Mouse (Mus musculus): ENCODE data around the gene Olfr548-ps1. TPM values are rescaled to one million over a fixed set of nuclear protein-coding genes. Genes with fewer than 3 reads are reported as not detected.
A peak's percentile ranks its signal among the peaks of the same experiment; 100 is the strongest.

Olfr548-ps1 gene
- polyA plus RNA-seq, 1 experiment from 2014 or later = not detected

DNA sequence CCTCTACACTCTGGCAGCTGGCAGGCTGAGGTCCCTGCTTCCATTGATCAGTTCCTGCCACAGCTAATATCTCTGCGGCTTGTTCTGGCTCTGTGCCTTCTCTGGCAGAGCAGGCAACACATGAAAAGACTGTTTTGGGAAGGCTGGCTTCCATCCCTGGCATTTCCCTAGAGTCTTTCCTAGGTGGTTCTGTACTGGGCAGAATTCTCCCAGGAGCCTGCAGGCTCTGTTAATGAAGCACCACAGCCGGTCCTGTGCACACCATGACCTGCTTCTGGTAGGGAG lies 23.7 kb upstream of the Olfr548-ps1 start:
- Histone ChIP-seq H3K4me1 (replicated peaks) (peaks cover 12% of the 10 kb centered on the region; the same call in 1 of the 2 replicates), H3K9me3 (no peaks in the 10 kb centered on the region), H3K36me3 (no peaks in the 10 kb centered on the region), H3K4me2 (no peak overlapping the region), H3K27me3 (peaks cover 16% of the 10 kb centered on the region), H3K27ac (no peak overlapping the region; the same call in 1 of the 2 replicates), H3K9ac (no peak overlapping the region), H3K4me3 (no peak overlapping the region)
- no peak for ATAC-seq (ENCODE audit: low FRiP score)
- whole genome bisulfite sequencing = 73% methylated on average over 2 of the region's 2 CpGs

DNA sequence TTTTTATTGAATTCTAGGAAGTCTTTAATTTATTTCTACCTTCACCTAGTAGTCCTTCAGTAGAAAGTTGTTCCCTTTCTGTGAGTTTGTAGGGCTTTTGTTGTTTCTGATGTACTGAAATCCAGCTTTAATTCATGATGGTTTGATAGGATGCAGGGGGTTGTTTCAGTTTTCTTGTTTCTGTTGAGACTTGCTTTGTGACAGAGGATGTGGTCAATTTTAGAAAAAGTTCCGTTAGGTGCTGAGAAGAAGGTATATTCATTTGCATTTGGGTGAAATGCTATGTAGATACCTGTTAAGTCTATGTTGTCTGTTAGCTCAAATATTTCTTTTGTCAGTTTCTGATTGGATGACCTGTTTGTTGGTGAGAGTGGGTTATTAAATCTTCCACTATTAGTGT lies 11.6 kb upstream of the Olfr548-ps1 start:
- ATAC-seq (ENCODE audit: low FRiP score) = no peak
- Histone ChIP-seq H3K4me2 (no peak overlapping the region), H3K9me3 (no peaks in the 10 kb centered on the region), H3K4me1 (replicated peaks) (no peaks in the 10 kb centered on the region), H3K4me3 (no peak overlapping the region), H3K27ac (no peak overlapping the region), H3K9ac (no peak overlapping the region), H3K27me3 (no peaks in the 10 kb centered on the region), H3K36me3 (no peaks in the 10 kb centered on the region)
- 86% methylated on average over 1 of the region's 1 CpGs for WGBS

DNA sequence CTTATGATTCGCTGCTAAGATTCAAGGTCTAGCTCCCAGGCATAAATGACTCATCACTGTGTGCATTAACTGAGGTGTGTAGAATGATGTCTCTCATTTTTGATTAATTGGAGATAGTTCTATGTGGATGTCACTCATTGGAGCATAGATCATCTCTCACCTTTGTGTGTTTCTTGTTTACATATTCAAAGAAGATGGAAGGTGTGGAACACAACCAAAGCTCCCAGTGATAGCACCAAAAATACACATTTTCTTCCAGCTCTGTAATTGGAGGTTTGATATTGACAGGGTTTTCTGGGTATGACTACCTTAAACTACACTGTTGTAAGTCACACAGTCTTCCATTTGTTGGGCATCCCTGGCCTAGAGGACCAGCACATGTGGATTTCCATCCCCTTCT lies 6.2 kb upstream of the Olfr548-ps1 start, which contains the start of gene Olfr547:
TSS of gene Olfr547 (plus strand) at position 301 of the 400 bp plus-strand sequence.
- no peak for ATAC-seq (ENCODE audit: low FRiP score)
- Histone ChIP-seq H3K4me3 (no peak within 1 kb of the TSS), H3K27ac (no peak within 1 kb of the TSS), H3K4me2 (no peak within 1 kb of the TSS), H3K4me1 (replicated peaks) (no peaks in the 10 kb centered on the region), H3K27me3 (no peaks in the 10 kb centered on the region), H3K9ac (no peak within 1 kb of the TSS), H3K36me3 (no peaks in the 10 kb centered on the region), H3K9me3 (no peaks in the 10 kb centered on the region)
- 85% methylated on average over 1 of the region's 1 CpGs for WGBS

DNA sequence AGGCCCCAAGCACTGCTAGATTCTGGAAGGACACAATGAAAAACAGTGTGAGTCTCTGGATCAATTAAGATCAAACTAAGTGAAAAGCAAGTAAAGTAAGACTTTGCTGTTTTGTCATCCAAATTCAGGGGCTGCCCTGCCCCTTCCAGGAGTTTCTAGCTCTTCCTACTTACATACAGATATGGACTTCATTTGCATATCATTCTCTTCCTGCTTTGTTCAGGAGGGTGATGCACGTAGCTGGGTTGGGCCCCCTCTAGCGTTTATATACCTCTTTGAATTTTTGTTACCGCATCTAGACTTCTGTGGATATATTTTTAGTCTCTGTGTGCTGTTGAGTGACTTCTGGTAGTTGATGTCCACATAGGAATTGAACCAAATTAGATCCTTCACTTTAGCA lies 555 bp downstream of the Olfr548-ps1 start:
- no peak for ATAC-seq (ENCODE audit: low FRiP score)
- Histone ChIP-seq H3K36me3 (no peaks in the 10 kb centered on the region), H3K9ac (no peak overlapping the region), H3K4me3 (no peak overlapping the region), H3K27ac (no peak overlapping the region), H3K4me2 (no peak overlapping the region), H3K4me1 (replicated peaks) (no peaks in the 10 kb centered on the region), H3K9me3 (no peaks in the 10 kb centered on the region), H3K27me3 (no peaks in the 10 kb centered on the region)
- WGBS = 66% methylated on average over 3 of the region's 3 CpGs

DNA sequence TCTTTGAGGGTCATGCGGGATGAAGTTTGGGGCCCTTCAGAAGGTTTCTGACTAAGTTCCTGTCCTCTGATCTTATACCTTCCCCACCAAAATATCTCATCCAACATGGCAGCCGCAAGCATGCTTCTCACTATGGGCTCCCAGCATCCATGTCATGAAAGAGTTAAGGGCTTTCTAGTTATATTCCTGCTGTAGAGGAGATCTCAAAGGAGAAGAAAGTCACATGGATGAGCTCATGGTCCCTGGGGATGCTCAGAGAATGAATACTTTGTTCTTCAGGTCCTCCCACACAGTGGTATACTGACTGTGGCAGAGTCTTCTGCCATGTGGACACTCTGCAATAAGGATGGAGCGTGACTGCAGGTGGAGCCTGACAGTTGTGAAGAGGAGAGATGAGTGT lies 8.9 kb downstream of the Olfr548-ps1 start, which contains the start of gene Olfr549:
TSS of gene Olfr549 (plus strand) at position 301 of the 400 bp plus-strand sequence.
- Histone ChIP-seq H3K9ac (no peak within 1 kb of the TSS), H3K36me3 (no peaks in the 10 kb centered on the region), H3K4me2 (no peak within 1 kb of the TSS), H3K27ac (no peak within 1 kb of the TSS), H3K27me3 (no peaks in the 10 kb centered on the region), H3K4me1 (replicated peaks) (no peaks in the 10 kb centered on the region), H3K9me3 (no peaks in the 10 kb centered on the region), H3K4me3 (no peak within 1 kb of the TSS)
- ATAC-seq (ENCODE audit: low FRiP score) = no peak
- 95% methylated on average over 3 of the region's 3 CpGs for WGBS

DNA sequence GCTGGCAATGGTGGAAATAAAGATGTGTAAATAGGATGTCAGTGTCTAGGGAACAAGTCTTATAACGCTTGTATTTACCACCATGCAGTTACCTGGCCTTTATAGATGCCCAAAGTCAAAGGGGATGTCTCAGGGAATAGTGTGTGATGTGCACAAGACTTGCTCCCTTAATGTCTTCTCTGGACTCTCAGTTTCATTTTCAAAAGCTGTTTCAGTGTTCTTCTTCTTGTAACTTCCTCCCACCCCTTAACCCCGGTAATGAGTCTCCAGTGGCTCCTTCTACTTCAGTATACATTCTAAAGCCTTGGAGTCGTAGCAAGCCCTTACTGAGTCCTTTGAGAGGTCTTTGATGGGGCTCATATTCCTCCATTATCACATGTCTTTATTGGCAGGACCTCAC lies 12.6 kb downstream of the Olfr548-ps1 start:
- no peaks in the 10 kb centered on the region for H3K4me1 ChIP-seq (replicated peaks)
- no peak overlapping the region for H3K4me3 ChIP-seq
- H3K9ac ChIP-seq = no peak overlapping the region
- H3K9me3 ChIP-seq = no peaks in the 10 kb centered on the region
- no peak for ATAC-seq (ENCODE audit: low FRiP score)
- H3K27ac ChIP-seq = no peak overlapping the region
- H3K36me3 ChIP-seq = no peaks in the 10 kb centered on the region
- no peak overlapping the region for H3K4me2 ChIP-seq
- H3K27me3 ChIP-seq = no peaks in the 10 kb centered on the region
- 76% methylated on average over 3 of the region's 3 CpGs for WGBS

DNA sequence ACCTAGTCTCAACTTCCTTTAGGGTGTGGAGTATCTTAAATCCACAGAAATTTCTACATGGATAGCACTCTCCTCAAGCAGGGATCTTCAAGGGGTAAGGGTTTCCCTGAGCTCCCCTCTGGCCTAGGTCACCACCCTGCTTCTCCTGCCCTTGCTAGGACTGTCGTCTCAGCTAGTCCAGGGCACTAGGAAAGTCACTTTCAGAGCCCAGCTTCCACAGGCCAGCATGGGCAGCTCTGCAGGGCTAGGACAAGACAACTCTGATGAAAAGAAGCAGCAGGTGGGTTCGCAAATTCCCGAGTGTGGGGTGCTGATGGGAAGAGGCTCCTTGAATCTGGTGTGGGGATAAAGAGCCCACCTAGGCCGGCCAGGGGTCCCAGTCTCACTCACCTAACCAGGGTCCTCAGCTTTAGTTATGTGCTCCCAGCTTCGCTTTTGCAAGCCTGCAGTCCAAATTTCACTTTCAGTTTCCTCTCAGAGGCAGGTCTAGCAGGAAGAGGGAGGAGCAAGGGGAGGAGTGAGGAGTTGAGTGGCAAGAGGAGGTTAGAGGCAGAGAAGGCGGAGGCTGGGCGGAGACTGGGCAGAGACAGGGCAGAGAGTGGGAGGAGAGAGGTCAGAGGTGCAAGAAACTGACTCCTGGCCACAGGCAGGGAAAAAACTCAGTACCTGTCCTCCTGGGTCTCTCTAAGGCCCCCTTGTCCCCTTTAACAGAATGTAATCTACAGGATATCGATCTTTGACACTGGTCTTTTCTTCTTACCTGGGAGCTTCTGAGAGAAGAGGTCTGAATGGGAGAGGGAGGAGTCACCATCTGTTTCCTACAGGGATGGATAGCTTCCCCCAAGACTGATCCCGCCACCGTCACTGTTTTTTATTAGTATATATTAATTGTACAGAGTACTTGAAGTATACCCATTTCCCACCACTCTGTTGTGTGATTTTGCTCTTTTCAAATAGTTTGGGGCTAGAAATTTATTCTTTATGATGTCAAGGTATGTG lies 24.6 kb downstream of the Olfr548-ps1 start, which contains the start of gene Trim21:
TSS of gene Trim21 (minus strand) at position 488 of the 999 bp plus-strand sequence.
- Histone ChIP-seq H3K4me1 (replicated peaks) (peaks cover 8% of the 10 kb centered on the region; the same call in 1 of the 2 replicates), H3K9me3 (no peaks in the 10 kb centered on the region), H3K4me3 (peak within 1 kb of the TSS; percentile 34), H3K36me3 (no peaks in the 10 kb centered on the region), H3K27ac (no peak within 1 kb of the TSS), H3K4me2 (peak within 1 kb of the TSS; percentile 45), H3K27me3 (no peaks in the 10 kb centered on the region), H3K9ac (peak within 1 kb of the TSS; percentile 55)
- 26% methylated on average over 10 of the region's 10 CpGs for WGBS
- ATAC-seq (ENCODE audit: low FRiP score) = peak; percentile 71; the same call in 1 of the 2 replicates

DNA sequence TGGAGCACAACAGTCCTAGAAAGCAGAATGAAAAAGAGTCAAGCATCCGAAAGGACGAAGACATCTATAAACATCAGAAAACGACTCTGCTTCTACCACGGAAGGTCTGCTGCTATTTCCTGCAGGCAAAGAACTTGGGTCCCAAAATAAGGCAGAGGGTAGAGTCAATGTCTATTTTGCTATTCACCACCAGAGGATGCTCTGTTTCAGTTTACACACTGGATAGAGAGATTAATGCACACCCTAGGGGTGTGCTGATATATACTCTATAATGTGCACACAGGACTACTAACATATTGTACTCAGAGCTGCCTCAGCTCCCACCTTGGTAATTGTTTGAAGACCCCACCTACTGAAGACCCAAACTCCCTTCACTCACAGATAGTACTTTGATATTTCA lies 25.5 kb downstream of the Olfr548-ps1 start:
- Histone ChIP-seq H3K9ac (no peak overlapping the region), H3K4me3 (no peak overlapping the region), H3K36me3 (no peaks in the 10 kb centered on the region), H3K9me3 (no peaks in the 10 kb centered on the region), H3K27me3 (no peaks in the 10 kb centered on the region), H3K27ac (no peak overlapping the region), H3K4me2 (no peak overlapping the region), H3K4me1 (replicated peaks) (peaks cover 8% of the 10 kb centered on the region; the same call in 1 of the 2 replicates)
- no peak for ATAC-seq (ENCODE audit: low FRiP score)
- WGBS = 89% methylated on average over 4 of the region's 4 CpGs

DNA sequence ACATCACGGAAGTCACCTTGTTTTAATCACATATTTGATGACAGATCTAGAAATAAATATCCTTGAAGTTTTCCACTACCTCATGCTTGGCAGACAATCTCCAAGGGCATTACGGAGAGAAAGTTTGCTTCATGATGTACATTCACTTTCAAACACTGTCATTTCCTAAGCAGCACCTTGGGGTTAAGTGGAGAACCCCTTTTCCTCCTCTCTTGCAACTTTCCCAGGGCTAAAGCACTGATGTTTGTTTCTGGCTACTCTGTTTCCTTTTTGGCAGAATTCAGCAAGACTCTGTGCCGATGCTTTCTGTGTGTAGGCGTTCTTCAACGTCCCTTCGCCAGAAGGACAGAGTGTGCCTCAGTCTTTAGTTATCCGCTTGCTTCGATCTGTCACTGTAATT lies 30.4 kb downstream of the Olfr548-ps1 start, which contains the start of gene Olfr550:
TSS of gene Olfr550 (plus strand) at position 301 of the 400 bp plus-strand sequence.
- no peak for ATAC-seq (ENCODE audit: low FRiP score)
- peaks cover 5% of the 10 kb centered on the region; the same call in 1 of the 2 replicates for H3K4me1 ChIP-seq (replicated peaks)
- 94% methylated on average over 8 of the region's 8 CpGs for WGBS

DNA sequence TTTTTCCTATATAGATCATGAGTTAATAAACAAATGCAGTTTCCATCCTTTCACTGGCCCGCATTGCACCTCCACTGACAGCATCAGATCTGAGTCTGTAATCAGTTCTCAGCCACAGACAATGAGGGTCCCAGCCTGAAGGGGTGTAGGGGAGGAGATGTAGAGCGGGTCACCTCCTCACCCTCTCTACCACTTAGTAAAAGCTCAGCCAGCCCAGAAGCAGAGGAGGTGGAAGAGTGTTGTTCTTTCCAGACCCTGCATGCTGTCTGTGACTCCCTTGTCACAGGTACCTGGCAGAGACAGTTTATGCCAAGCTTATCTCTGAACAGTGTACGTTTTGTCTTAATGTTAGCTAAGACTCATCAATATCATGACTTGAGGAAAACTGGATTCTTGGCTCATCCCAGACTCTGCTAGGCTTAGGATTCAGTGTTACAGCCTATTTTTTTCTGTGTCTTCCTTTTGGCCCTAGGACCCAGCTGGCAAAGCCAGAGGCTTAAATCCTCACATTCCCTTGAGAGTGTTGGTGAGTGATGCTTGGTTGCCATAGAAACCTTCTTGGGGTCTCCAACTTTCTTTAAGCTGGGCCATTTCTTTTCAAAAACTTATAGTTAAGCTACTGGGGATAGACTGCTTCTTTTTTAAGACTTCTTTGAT lies 32.6 kb downstream of the Olfr548-ps1 start:
- WGBS = 64% methylated on average over 3 of the region's 3 CpGs

More for the DNA sequence above, 30.4 kb downstream of the Olfr548-ps1 start, which contains the start of gene Olfr550:
- Histone ChIP-seq H3K9me3 (no peaks in the 10 kb centered on the region), H3K36me3 (no peaks in the 10 kb centered on the region), H3K4me3 (no peak within 1 kb of the TSS), H3K9ac (no peak within 1 kb of the TSS), H3K27me3 (no peaks in the 10 kb centered on the region), H3K27ac (no peak within 1 kb of the TSS), H3K4me2 (no peak within 1 kb of the TSS)

DNA sequence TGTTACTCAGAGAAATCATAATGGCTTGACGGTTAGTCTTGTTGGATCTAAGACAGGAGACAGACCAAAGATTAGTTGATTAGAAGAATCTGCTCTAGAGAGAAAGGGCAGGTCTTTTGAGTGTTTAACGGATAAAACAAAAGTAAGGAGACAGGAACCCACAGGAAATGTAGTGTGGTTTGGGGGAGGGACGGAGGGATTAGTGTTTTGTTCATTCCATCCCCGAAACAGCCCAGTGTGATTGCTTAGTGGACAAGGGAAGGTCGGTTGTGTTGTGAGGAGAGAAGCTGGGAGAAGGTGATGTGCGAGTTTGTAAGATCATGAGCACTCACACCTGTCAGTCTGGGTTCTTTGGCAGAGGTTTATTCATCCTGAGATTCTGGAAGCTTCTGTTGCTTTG lies 35.3 kb downstream of the Olfr548-ps1 start:
- H3K36me3 ChIP-seq = no peaks in the 10 kb centered on the region
- no peak for ATAC-seq (ENCODE audit: low FRiP score)
- WGBS = 75% methylated on average over 6 of the region's 6 CpGs

More for the DNA sequence above, 32.6 kb downstream of the Olfr548-ps1 start:
- Histone ChIP-seq H3K27me3 (no peaks in the 10 kb centered on the region), H3K4me3 (no peak overlapping the region), H3K4me2 (no peak overlapping the region), H3K4me1 (replicated peaks) (peaks cover 5% of the 10 kb centered on the region; the same call in 1 of the 2 replicates), H3K9ac (no peak overlapping the region), H3K36me3 (no peaks in the 10 kb centered on the region), H3K9me3 (no peaks in the 10 kb centered on the region), H3K27ac (no peak overlapping the region)
- 0 out of 2 replicates have a peak, but pooled peaks have one; percentile 32 for ATAC-seq (ENCODE audit: low FRiP score)

DNA sequence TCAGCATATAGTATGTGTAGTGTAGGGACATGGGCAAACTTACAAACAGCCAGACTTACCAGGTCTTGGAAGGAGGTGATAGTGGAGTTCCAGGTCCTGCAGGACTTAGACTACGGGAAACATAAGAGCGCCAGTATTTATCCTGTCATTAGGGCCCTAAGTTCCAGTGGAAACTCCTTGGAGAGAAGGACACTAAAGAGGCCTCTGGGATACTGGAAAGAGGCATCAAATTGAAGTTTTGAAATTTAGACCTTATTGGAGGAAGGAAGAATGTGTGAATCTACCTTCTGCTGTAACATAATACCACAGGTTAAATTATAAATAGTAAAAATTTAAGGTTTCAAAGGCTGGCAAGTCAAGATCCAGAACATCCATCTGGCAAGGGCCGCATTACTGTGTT lies 51.1 kb downstream of the Olfr548-ps1 start, which contains the start of gene Olfr551:
TSS of gene Olfr551 (minus strand) at position 101 of the 400 bp plus-strand sequence.
- no peak for ATAC-seq (ENCODE audit: low FRiP score)
- H3K9me3 ChIP-seq = no peaks in the 10 kb centered on the region

More for the DNA sequence above, 35.3 kb downstream of the Olfr548-ps1 start:
- Histone ChIP-seq H3K4me3 (no peak overlapping the region), H3K9me3 (no peaks in the 10 kb centered on the region), H3K4me2 (no peak overlapping the region), H3K9ac (no peak overlapping the region), H3K27ac (no peak overlapping the region), H3K27me3 (no peaks in the 10 kb centered on the region), H3K4me1 (replicated peaks) (peaks cover 5% of the 10 kb centered on the region; the same call in 1 of the 2 replicates)

More for the DNA sequence above, 51.1 kb downstream of the Olfr548-ps1 start, which contains the start of gene Olfr551:
- Histone ChIP-seq H3K9ac (no peak within 1 kb of the TSS), H3K27me3 (no peaks in the 10 kb centered on the region), H3K4me3 (no peak within 1 kb of the TSS), H3K36me3 (no peaks in the 10 kb centered on the region), H3K4me1 (replicated peaks) (no peaks in the 10 kb centered on the region), H3K27ac (no peak within 1 kb of the TSS), H3K4me2 (no peak within 1 kb of the TSS)
- 94% methylated on average over 3 of the region's 3 CpGs for WGBS

Data from hindbrain, embryonic 13.5 days (tissue).